Mouse (Mus musculus) thymus, adult 2 months (tissue): Measurements from ENCODE around the gene Olfr1359.

Source experiments
- CTCF ChIP-seq: fragments of 200-500 bp; IDR thresholded peaks from 2 replicates; pipeline ENCODE4 v1.5.1; 2012; ENCODE audit warnings: mild to moderate bottlenecking, control low read depth, low read length, moderate library complexity, borderline replicate concordance; ENCODE audit not compliant: control insufficient read depth, poor library complexity, insufficient read depth; ENCODE audit errors: extremely low read depth
- POLR2A ChIP-seq: fragments of 200-500 bp; IDR thresholded peaks from 2 replicates; pipeline ENCODE4 v1.6.1; 2012; ENCODE audit warnings: mild to moderate bottlenecking, low read length, control low read depth, moderate library complexity; ENCODE audit not compliant: control insufficient read depth, poor library complexity, insufficient read depth; ENCODE audit errors: extremely low read depth

- TF ChIP-seq POLR2A = no peak
- no peak for TF ChIP-seq CTCF
Observed at GRCm38 (mm10) chr13:21714725-21715124, 16.8 kb downstream of the Olfr1359 start.
